ENCODE assay signal across 20 mouse cellular contexts in genomic region chr1:151113199-151113598, GRCm38 (mm10).
DNase-seq lines count a peak whose midpoint lies in the region; ATAC-seq and TF ChIP-seq lines count a peak whose summit lies in the region.
"Had no signal": no experiment of that assay in that cellular context is flagged by ENCODE, and none has a peak within 500 bp of the region (broad histone marks: within the 10 kb centered on the region; RNA-seq: fewer than 3 reads in every experiment).

No protein-coding gene starts in this region.

- H3K4me1 ChIP-seq in heart, embryonic 12.5 days (replicated peaks), result peaks cover 11% of the 10 kb centered on the region
- no peaks in the 10 kb centered on the region; a peak in 1 of 4 replicates for H3K4me1 ChIP-seq in MEL (ENCODE audit: control insufficient read depth in 1 of 2, insufficient read depth in 2 of 2, low read length in 2 of 2)
- H3K4me1 ChIP-seq in liver, embryonic 16.5 days (ENCODE audit: control insufficient read depth, low read depth, low read length), result peaks cover 9% of the 10 kb centered on the region
- H3K4me1 ChIP-seq: heart, embryonic 13.5 days had no signal

- DNase-seq in heart, postnatal 10 days, result no peak
- DNase-seq in MEL (ENCODE audit: low read depth, low spot score), result peak; percentile 29
- DNase-seq in adrenal gland, adult 8-10 months, result no peak
- no peak for DNase-seq in adrenal gland, adult 18-20 months (ENCODE audit: low spot score in 2 of 2)
- no peak for DNase-seq in spleen, adult 18-20 months
- DNase-seq: adrenal gland, adult 2 months; cerebellum, postnatal 10 days; gastrocnemius, postnatal 25 days; heart, postnatal 36 days had no signal

- no peak overlapping the region for H3K27ac ChIP-seq in heart, embryonic 12.5 days (ENCODE audit: poor library complexity, severe bottlenecking)
- no peak overlapping the region for H3K27ac ChIP-seq in MEL (ENCODE audit: control insufficient read depth, low read depth, low read length)
- peak overlapping the region; percentile 47; the same call in 1 of the 2 replicates for H3K27ac ChIP-seq in liver, embryonic 16.5 days (ENCODE audit: low read length)
- H3K27ac ChIP-seq: forebrain, embryonic 12.5 days; heart, embryonic 13.5 days; limb, embryonic 12.5 days; lung, embryonic 15.5 days; midbrain, embryonic 13.5 days; neural tube, embryonic 12.5 days had no signal

- TF ChIP-seq RAD21 in MEL (IDR thresholded peaks at IDR 0.05; ENCODE audit: low read depth, low read length), result no peak

- no peaks in the 10 kb centered on the region for H3K36me3 ChIP-seq in heart, embryonic 12.5 days
- no peaks in the 10 kb centered on the region for H3K36me3 ChIP-seq in MEL (ENCODE audit: control insufficient read depth in 1 of 2, insufficient read depth in 2 of 2, low read length in 2 of 2)
- H3K36me3 ChIP-seq in liver, embryonic 16.5 days (ENCODE audit: control insufficient read depth, insufficient read depth), result no peaks in the 10 kb centered on the region
- H3K36me3 ChIP-seq: forebrain, embryonic 12.5 days; heart, embryonic 13.5 days; limb, embryonic 12.5 days; lung, embryonic 15.5 days; midbrain, embryonic 13.5 days; neural tube, embryonic 12.5 days had no signal

- no peak overlapping the region for H3K4me2 ChIP-seq in heart, embryonic 12.5 days
- H3K4me2 ChIP-seq in liver, embryonic 16.5 days (ENCODE audit: low read depth, low read length), result 0 out of 2 replicates have a peak overlapping the region, but pooled peaks have one; percentile 11
- H3K4me2 ChIP-seq: forebrain, embryonic 12.5 days; heart, embryonic 13.5 days; lung, embryonic 15.5 days; midbrain, embryonic 13.5 days; neural tube, embryonic 12.5 days had no signal

- no peak for TF ChIP-seq POLR2A in MEL (IDR thresholded peaks at IDR 0.05; ENCODE audit: control insufficient read depth in 1 of 2, insufficient read depth in 1 of 2, low read depth in 1 of 2, low read length in 2 of 2, poor library complexity in 1 of 2)

- intact Hi-C loops in heart, postnatal 10 days (cut with DNase I), result no loop called here

- no peak overlapping the region for H3K4me3 ChIP-seq in heart, embryonic 12.5 days
- H3K4me3 ChIP-seq in MEL (ENCODE audit: control insufficient read depth in 1 of 2, insufficient read depth in 1 of 2, low read depth in 2 of 2, low read length in 2 of 2), result no peak overlapping the region
- H3K4me3 ChIP-seq in liver, embryonic 16.5 days (ENCODE audit: low read depth, low read length), result no peak overlapping the region
- H3K4me3 ChIP-seq: forebrain, embryonic 12.5 days; heart, embryonic 13.5 days; limb, embryonic 12.5 days; lung, embryonic 15.5 days; midbrain, embryonic 13.5 days; neural tube, embryonic 12.5 days had no signal

- peak; percentile 76 for ATAC-seq in heart, embryonic 12.5 days (ENCODE audit: insufficient number of reproducible peaks, low FRiP score)
- ATAC-seq in granulocyte monocyte progenitor cell, adult 5-6 weeks (replicated peaks; ENCODE audit: poor library complexity, severe bottlenecking), result peak; percentile 72
- ATAC-seq in liver, embryonic 16.5 days (ENCODE audit: low read depth), result peak; percentile 88
- ATAC-seq: hindbrain, embryonic 16.5 days; intestine, embryonic 16.5 days; midbrain, embryonic 13.5 days had no signal

- no peak for TF ChIP-seq CTCF in MEL (IDR thresholded peaks at IDR 0.05 in 2 of 3, conservative IDR thresholded peaks at IDR 0.05 in 1 of 3; ENCODE audit: control insufficient read depth in 1 of 3, insufficient read depth in 1 of 3, low read depth in 2 of 3, low read length in 3 of 3, poor library complexity in 1 of 3, severe bottlenecking in 1 of 3)

- no peaks in the 10 kb centered on the region for H3K27me3 ChIP-seq in heart, embryonic 12.5 days (replicated peaks)
- peaks cover 0 to 2% of the 10 kb centered on the region in 2 experiments; a peak in 2 of 4 replicates for H3K27me3 ChIP-seq in MEL (ENCODE audit: control insufficient read depth in 1 of 2, insufficient read depth in 2 of 2, low read length in 2 of 2)
- H3K27me3 ChIP-seq in liver, embryonic 16.5 days (ENCODE audit: control insufficient read depth, insufficient read depth, low read depth, low read length), result no peaks in the 10 kb centered on the region
- H3K27me3 ChIP-seq: forebrain, embryonic 12.5 days; heart, embryonic 13.5 days; limb, embryonic 12.5 days; lung, embryonic 15.5 days; midbrain, embryonic 13.5 days; neural tube, embryonic 12.5 days had no signal

- no peaks in the 10 kb centered on the region for H3K9me3 ChIP-seq in heart, embryonic 12.5 days (replicated peaks)
- H3K9me3 ChIP-seq in MEL (replicated peaks; ENCODE audit: insufficient read depth, low read length), result no peaks in the 10 kb centered on the region
- no peaks in the 10 kb centered on the region for H3K9me3 ChIP-seq in liver, embryonic 16.5 days (replicated peaks; ENCODE audit: control insufficient read depth, low read length)
- H3K9me3 ChIP-seq: forebrain, embryonic 12.5 days; heart, embryonic 13.5 days; limb, embryonic 12.5 days; lung, embryonic 15.5 days; midbrain, embryonic 13.5 days; neural tube, embryonic 12.5 days had no signal

- no peak for TF ChIP-seq EP300 in MEL (IDR thresholded peaks at IDR 0.05; ENCODE audit: low read depth in 1 of 2, low read length in 2 of 2)

- no peaks in the 10 kb centered on the region for H3K79me2 ChIP-seq in MEL (ENCODE audit: control insufficient read depth, insufficient read depth, low read length, poor library complexity)

- WGBS in heart, embryonic 12.5 days, result 74% methylated on average over 2 of the region's 2 CpGs
- 55% methylated on average over 2 of the region's 2 CpGs for WGBS in liver, embryonic 16.5 days (ENCODE audit: insufficient replicate concordance)

- no peak overlapping the region for H3K9ac ChIP-seq in heart, embryonic 12.5 days
- no peak overlapping the region for H3K9ac ChIP-seq in MEL (ENCODE audit: control insufficient read depth, low read depth, low read length, poor library complexity, severe bottlenecking)
- H3K9ac ChIP-seq in liver, embryonic 16.5 days (ENCODE audit: low read depth, low read length), result no peak overlapping the region
- H3K9ac ChIP-seq: forebrain, embryonic 12.5 days; heart, embryonic 13.5 days; limb, embryonic 12.5 days; lung, embryonic 15.5 days; midbrain, embryonic 13.5 days; neural tube, embryonic 12.5 days had no signal

TF ChIP-seq in MEL, 35 proteins besides CTCF, POLR2A, EP300 and RAD21:
- no peak for TF ChIP-seq MXI1 (IDR thresholded peaks at IDR 0.05; ENCODE audit: low read depth, low read length)
- no peak for TF ChIP-seq ZC3H11A (IDR thresholded peaks at IDR 0.05; ENCODE audit: low read depth, low read length)
- TF ChIP-seq MAZ (IDR thresholded peaks at IDR 0.05; ENCODE audit: low read depth, low read length), result no peak
- TF ChIP-seq TAL1 (IDR thresholded peaks at IDR 0.05; ENCODE audit: low read length), result no peak
- TF ChIP-seq KAT2A (conservative IDR thresholded peaks at IDR 0.05; ENCODE audit: low read depth, low read length), result no peak
- no peak for TF ChIP-seq CHD2 (IDR thresholded peaks at IDR 0.05; ENCODE audit: low read length)
- no peak for TF ChIP-seq NELFE (IDR thresholded peaks at IDR 0.05; ENCODE audit: low read depth, low read length)
- no peak for TF ChIP-seq MYB (IDR thresholded peaks at IDR 0.05; ENCODE audit: low read depth, low read length)
- no peak for TF ChIP-seq TCF12 (IDR thresholded peaks at IDR 0.05; ENCODE audit: low read depth, low read length)
- no peak for TF ChIP-seq MYC (IDR thresholded peaks at IDR 0.05; ENCODE audit: low read depth, low read length)
- TF ChIP-seq ZNF384 (IDR thresholded peaks at IDR 0.05; ENCODE audit: low read depth, low read length), result no peak
- TF ChIP-seq ZMIZ1 (IDR thresholded peaks at IDR 0.05; ENCODE audit: low read depth, low read length), result no peak
- no peak for TF ChIP-seq POLR2AphosphoS5 (IDR thresholded peaks at IDR 0.05; ENCODE audit: borderline replicate concordance, low read depth, low read length)
